Mouse (Mus musculus): ENCODE data around the gene Eddm3b. TPM values are rescaled to one million over a fixed set of nuclear protein-coding genes. Genes with fewer than 3 reads are reported as not detected.
A peak's percentile ranks its signal among the peaks of the same experiment; 100 is the strongest.
"Not testable (repeated sequence)": the region's sequence is repeated elsewhere in the genome, so short reads cannot be mapped to it uniquely, and the experiment has no call there.

Eddm3b gene
- total RNA-seq, 2 experiments from 2014 or later = not detected

- ATAC-seq (replicated peaks; ENCODE audit: poor library complexity) = peak; percentile 68
Measured at GRCm38 (mm10) chr14:51142568-51142967, 28.3 kb downstream of the Eddm3b start.

DNA sequence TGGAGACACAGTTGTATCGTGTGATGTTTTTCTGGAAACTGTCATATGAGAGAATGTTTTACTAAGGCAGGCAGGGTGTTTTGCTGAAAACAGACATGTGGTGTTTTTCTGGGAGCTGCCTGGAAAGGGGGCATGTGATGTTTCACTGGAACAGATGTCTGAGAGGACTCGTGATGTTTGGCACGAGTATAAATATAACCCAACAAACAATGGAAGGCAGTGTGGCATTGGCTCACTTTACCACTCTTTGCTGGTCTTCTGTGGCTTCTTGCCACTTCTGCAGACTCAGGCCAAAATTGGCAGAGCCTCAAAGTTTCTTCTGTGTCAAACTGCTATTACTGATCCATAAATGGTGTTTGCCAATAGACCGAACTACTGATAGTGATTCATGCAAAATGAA lies 29.1 kb downstream of the Eddm3b start:
- ATAC-seq (replicated peaks; ENCODE audit: poor library complexity) = no peak

GRCm38 (mm10) chr14:51143937-51144336 lies 29.7 kb downstream of the Eddm3b start:
- peak; percentile 78 for ATAC-seq (replicated peaks; ENCODE audit: poor library complexity)

- no peak for ATAC-seq (replicated peaks; ENCODE audit: poor library complexity)
Measured at GRCm38 (mm10) chr14:51144451-51144850, 30.2 kb downstream of the Eddm3b start.

GRCm38 (mm10) chr14:51145521-51145920 lies 31.3 kb downstream of the Eddm3b start:
- no peak for ATAC-seq (replicated peaks; ENCODE audit: poor library complexity)

DNA sequence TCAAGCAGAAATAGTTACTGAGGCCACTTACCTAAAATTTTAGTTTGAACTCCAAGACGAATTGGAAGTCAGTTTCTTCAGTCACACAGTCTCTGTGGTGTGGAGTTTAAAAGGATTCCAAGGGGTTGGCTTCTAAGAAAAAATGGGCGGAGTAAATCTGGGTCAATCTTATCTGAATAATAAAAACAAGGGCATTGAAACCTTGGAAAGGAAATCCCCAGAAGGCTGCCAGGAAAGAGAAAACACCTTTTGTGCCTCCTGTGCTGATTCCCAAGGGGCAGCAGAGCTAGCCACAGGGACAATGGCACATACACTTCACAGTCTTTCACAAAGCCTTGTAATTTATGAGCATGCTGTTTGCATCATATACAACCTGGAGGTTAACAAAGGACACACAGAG lies 32.5 kb downstream of the Eddm3b start, which contains the start of gene Rnase1:
TSS of gene Rnase1 (minus strand) at position 101 of the 400 bp plus-strand sequence.
- ATAC-seq (replicated peaks; ENCODE audit: poor library complexity) = no peak

DNA sequence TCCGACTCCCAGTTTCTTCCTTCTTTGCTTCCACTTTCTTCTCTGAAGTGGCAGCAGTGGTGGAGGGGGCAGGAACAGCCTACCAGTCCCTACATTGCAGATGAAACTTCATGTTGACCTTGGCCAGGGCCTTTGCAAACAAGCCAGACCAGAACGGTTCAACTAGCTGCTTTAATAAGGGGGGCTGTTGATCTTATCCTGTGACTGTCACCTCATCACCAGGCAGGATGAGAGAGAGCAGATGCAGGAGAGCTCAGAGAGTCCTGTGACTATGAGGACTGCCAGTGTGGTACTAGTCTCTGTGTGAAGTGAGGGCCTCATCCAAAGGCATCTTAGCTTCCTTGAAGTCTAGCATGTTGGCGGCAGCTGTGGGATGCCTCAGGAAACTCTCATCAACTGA lies 33.8 kb downstream of the Eddm3b start:
- no peak for ATAC-seq (replicated peaks; ENCODE audit: poor library complexity)

DNA sequence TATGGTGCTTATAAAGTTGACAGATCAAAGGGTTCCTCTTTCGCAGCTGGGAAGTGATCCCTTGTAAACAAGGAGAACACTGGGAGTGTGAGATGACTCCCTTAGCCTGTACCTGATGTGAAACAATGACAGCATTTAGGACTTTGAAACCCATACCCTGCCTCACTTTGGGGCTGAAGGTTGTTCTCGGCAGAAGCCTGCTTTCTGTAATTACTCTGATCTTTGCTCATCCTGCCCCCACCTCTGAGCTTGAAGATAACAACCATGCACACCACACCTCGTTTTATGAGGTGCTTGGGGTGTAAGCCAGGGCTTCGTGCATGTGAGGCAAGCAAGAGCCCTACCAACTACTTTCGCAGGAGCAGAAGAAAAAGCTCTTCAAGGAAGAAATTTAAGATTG lies 34.9 kb downstream of the Eddm3b start:
- 0 out of 2 replicates have a peak, but pooled peaks have one; percentile 27 for ATAC-seq (replicated peaks; ENCODE audit: poor library complexity)

- ATAC-seq (replicated peaks; ENCODE audit: poor library complexity) = peak; percentile 84
Measured at GRCm38 (mm10) chr14:51150206-51150831, 36.1 kb downstream of the Eddm3b start.

- ATAC-seq (replicated peaks; ENCODE audit: poor library complexity) = no peak
Measured at GRCm38 (mm10) chr14:51152249-51152870, 38.1 kb downstream of the Eddm3b start.

GRCm38 (mm10) chr14:51156056-51156735 lies 42.0 kb downstream of the Eddm3b start:
- no peak for ATAC-seq (replicated peaks; ENCODE audit: poor library complexity)

DNA sequence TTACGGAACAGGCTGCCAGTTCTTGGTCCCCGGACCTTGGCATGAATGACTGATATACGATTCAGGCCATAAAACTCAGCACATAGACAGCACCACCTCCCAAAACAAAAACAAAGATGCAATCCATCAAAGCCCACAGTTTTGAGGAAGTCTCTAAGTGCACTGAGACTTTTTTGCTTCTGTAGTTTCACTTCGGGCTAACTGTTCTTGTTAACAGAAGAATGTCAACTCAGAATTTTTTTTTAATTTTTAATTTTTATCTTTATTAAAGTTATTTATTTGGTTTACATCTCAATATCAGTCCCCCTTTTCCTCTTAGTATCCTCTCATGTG lies 42.5 kb downstream of the Eddm3b start:
- ATAC-seq (replicated peaks; ENCODE audit: poor library complexity) = peak; percentile 69

GRCm38 (mm10) chr14:51157072-51157471 lies 42.8 kb downstream of the Eddm3b start:
- ATAC-seq (replicated peaks; ENCODE audit: poor library complexity) = peak; percentile 55

DNA sequence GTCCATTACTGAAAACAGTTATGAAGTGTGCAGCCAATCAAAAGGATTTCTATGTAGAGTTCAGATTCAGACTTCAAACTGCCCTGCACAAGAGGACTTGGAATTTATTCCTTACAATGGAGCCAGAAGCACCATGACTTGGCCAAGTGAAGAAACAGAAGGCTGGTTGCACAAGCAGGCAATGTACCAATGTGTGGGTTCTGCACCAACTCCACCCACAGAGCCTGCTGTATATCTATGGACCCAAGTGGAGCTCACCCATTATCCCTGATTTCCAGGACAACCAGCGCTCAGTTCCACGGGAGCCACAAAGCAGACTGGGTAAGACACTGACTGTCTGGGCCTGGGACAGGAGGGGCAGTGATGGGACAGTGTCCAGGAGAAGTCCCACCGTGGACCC lies 47.8 kb downstream of the Eddm3b start, which contains the start of gene Rnase2b:
TSS of gene Rnase2b (plus strand) at position 285 of the 400 bp plus-strand sequence.
- ATAC-seq (replicated peaks; ENCODE audit: poor library complexity) = not testable (repeated sequence)

DNA sequence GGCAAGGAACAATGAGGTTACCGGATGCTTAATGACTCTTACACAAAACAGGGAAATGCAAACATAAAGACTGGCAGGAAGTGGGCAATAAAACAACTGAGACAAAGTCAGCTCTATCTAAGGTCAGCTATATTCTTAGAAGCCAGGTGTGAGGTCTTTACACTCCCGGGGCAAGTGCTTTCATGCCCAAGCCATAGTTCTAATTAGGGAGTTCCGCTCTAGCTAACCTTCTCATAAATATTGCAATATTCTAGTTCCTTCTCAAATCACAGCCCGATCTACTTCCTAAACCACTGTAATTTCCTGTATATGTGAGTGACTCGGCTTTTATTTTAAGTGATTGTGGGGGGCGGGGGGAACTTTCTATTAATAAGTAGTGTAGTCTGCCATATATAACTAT lies 49.1 kb downstream of the Eddm3b start:
- not testable (repeated sequence) for ATAC-seq (replicated peaks; ENCODE audit: poor library complexity)

DNA sequence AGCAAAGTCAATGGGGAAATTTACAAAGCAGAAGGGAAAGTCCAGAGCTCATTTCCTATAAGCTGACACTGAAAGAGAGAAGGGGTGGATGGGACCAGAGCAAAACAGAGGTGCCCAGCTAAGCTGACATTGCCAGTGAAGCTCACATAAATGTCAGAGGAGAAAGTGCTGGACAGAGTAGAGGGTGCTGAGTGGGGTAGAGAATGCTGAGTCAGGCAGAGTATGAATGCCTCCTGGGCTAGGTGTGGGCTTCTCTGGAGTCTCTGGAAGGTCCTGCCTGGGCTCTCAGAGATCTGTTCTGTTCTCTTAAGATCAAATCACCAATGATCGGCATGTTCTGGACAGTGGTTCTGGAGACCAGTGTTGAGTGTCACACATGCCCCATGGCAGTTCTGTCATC lies 51.2 kb downstream of the Eddm3b start:
- peak; percentile 23; the same call in 1 of the 2 replicates for ATAC-seq (replicated peaks; ENCODE audit: poor library complexity)

GRCm38 (mm10) chr14:51166068-51166467 lies 51.8 kb downstream of the Eddm3b start:
- peak; percentile 77 for ATAC-seq (replicated peaks; ENCODE audit: poor library complexity)

Other genes starting within 250 kb of the Eddm3b start
- 32.3 and 37.7 TPM in 2 replicates for gene Tep1, start 243.9 kb upstream of the Eddm3b start, total RNA-seq (2015)
- gene Tep1, start 243.9 kb upstream of the Eddm3b start, total RNA-seq (2017) = 8.4 and 21.0 TPM in 2 replicates
- gene Klhl33, start 216.9 kb upstream of the Eddm3b start, total RNA-seq (2015) = 0.10 TPM in 1 of 2 replicates, not detected in the other
- 0.25 and 0.37 TPM in 2 replicates for gene Klhl33, start 216.9 kb upstream of the Eddm3b start, total RNA-seq (2017)
- gene Osgep, start 189.5 kb upstream of the Eddm3b start, total RNA-seq (2015) = 116 and 117 TPM in 2 replicates
- gene Osgep, start 189.5 kb upstream of the Eddm3b start, total RNA-seq (2017) = 117 and 125 TPM in 2 replicates
- gene Apex1, start 189.5 kb upstream of the Eddm3b start, total RNA-seq (2015) = 246 and 285 TPM in 2 replicates
- gene Apex1, start 189.5 kb upstream of the Eddm3b start, total RNA-seq (2017) = 189 and 223 TPM in 2 replicates
- gene Pip4p1, start 183.6 kb upstream of the Eddm3b start, total RNA-seq (2015) = 47.0 and 58.0 TPM in 2 replicates
- gene Pip4p1, start 183.6 kb upstream of the Eddm3b start, total RNA-seq (2017) = 10.4 and 17.9 TPM in 2 replicates
- 388 TPM in 2 replicates for gene Pnp, start 183.3 kb upstream of the Eddm3b start, total RNA-seq (2015)
- 201 and 203 TPM in 2 replicates for gene Pnp, start 183.3 kb upstream of the Eddm3b start, total RNA-seq (2017)
- 24.4 TPM in 1 of 2 replicates, not detected in the other for gene Gm49342, start 169.9 kb upstream of the Eddm3b start, total RNA-seq (2015)
- gene Gm49342, start 169.9 kb upstream of the Eddm3b start, total RNA-seq (2017) = 144 and 168 TPM in 2 replicates
- gene Pnp2, start 158.4 kb upstream of the Eddm3b start, total RNA-seq (2015) = 11.0 and 16.1 TPM in 2 replicates
- 6.0 and 8.1 TPM in 2 replicates for gene Pnp2, start 158.4 kb upstream of the Eddm3b start, total RNA-seq (2017)
- 0.78 and 3.3 TPM in 2 replicates for gene Rnase10, start 106.7 kb upstream of the Eddm3b start, total RNA-seq (2015)
- 0.64 and 5.2 TPM in 2 replicates for gene Rnase10, start 106.7 kb upstream of the Eddm3b start, total RNA-seq (2017)
- not detected in 2 replicates for gene Rnase9, start 72.6 kb upstream of the Eddm3b start, total RNA-seq (2015)
- not detected in 2 replicates for gene Rnase9, start 72.6 kb upstream of the Eddm3b start, total RNA-seq (2017)
- gene Rnase11, start 64.3 kb upstream of the Eddm3b start, total RNA-seq (2015) = not detected in 2 replicates
- gene Rnase11, start 64.3 kb upstream of the Eddm3b start, total RNA-seq (2017) = not detected in 2 replicates
- 6.2 and 8.9 TPM in 2 replicates for gene Rnase12, start 56.8 kb upstream of the Eddm3b start, total RNA-seq (2015)
- gene Rnase12, start 56.8 kb upstream of the Eddm3b start, total RNA-seq (2017) = 4.9 and 5.0 TPM in 2 replicates
- not detected in 2 replicates for gene Olfr750, start 40.0 kb upstream of the Eddm3b start, total RNA-seq (2015)
- not detected in 2 replicates for gene Olfr750, start 40.0 kb upstream of the Eddm3b start, total RNA-seq (2017)
- gene Rnase4, start 23.3 kb upstream of the Eddm3b start, total RNA-seq (2015) = 4.8 and 7.1 TPM in 2 replicates
- 1.7 and 2.4 TPM in 2 replicates for gene Rnase4, start 23.3 kb upstream of the Eddm3b start, total RNA-seq (2017)
- 1.8 and 2.0 TPM in 2 replicates for gene Ang, start 23.3 kb upstream of the Eddm3b start, total RNA-seq (2015)
- gene Ang, start 23.3 kb upstream of the Eddm3b start, total RNA-seq (2017) = 1.3 and 1.4 TPM in 2 replicates
- gene Rnase6, start 9.5 kb downstream of the Eddm3b start, total RNA-seq (2015) = 9.2 and 14.6 TPM in 2 replicates
- gene Rnase6, start 9.5 kb downstream of the Eddm3b start, total RNA-seq (2017) = 20.7 and 22.2 TPM in 2 replicates
- not detected in 2 replicates for gene Rnase1, start 32.4 kb downstream of the Eddm3b start, total RNA-seq (2015)
- not detected in 2 replicates for gene Rnase1, start 32.4 kb downstream of the Eddm3b start, total RNA-seq (2017)
- gene Rnase2b, start 47.8 kb downstream of the Eddm3b start, total RNA-seq (2015) = not detected in 2 replicates
- gene Rnase2b, start 47.8 kb downstream of the Eddm3b start, total RNA-seq (2017) = not detected in 2 replicates
- not detected in 2 replicates for gene Ang2, start 84.7 kb downstream of the Eddm3b start, total RNA-seq (2015)
- gene Ang2, start 84.7 kb downstream of the Eddm3b start, total RNA-seq (2017) = not detected in 2 replicates
- not detected in 2 replicates for gene Ear14, start 89.0 kb downstream of the Eddm3b start, total RNA-seq (2015)
- not detected in 2 replicates for gene Ear14, start 89.0 kb downstream of the Eddm3b start, total RNA-seq (2017)
- not detected in 2 replicates for gene Rnase2a, start 141.7 kb downstream of the Eddm3b start, total RNA-seq (2015)
- gene Rnase2a, start 141.7 kb downstream of the Eddm3b start, total RNA-seq (2017) = not detected in 2 replicates
- gene Gm7247, start 247.3 kb downstream of the Eddm3b start, total RNA-seq (2015) = not detected in 2 replicates
- gene Gm7247, start 247.3 kb downstream of the Eddm3b start, total RNA-seq (2017) = not detected in 2 replicates